Mouse (Mus musculus): Measurements from ENCODE around the gene Tmem144.

DNA sequence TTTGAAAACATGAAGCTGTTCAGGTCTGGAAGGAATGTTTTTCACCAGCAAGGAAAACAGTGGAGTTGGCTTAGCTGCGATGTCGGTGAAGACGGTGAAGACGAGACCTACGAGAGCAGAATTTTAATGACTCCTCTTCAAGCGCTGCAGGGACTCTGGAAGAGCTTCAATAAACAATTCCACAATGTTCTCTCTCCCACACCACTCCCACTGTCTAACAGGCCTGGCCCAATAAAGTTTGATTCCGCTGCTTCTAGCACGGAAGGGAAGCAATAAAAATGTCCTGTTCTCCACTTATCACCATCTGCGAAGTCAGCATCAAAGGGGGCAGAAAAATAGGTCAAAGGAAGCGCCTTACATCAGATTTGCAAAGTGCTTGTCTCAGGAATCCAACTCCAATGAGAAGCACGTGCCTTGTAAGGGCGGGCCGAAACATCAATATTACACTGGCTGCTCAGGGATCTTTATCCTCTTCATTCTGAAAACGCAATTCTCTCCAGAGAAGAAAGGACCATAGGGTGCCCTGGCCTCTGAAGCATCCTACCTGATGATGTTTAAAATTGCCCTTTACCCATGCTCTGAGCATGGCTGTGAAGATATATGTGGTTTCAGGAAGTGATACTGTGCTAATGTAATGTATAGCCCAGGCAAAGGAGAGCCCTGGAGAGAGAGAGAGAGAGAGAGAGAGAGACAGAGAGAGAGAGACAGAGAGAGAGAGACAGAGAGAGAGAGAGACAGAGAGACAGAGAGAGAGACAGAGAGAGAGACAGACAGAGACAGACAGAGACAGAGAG, 34.2 kb downstream of the Tmem144 start:
- TF ChIP-seq CTCF (IDR thresholded peaks at IDR 0.05; ENCODE audit: borderline replicate concordance, insufficient read depth, low read depth, low read length) (no peak), POLR2A (IDR thresholded peaks at IDR 0.05; ENCODE audit: borderline replicate concordance, insufficient read depth, low read length) (no peak)

Data from cerebellum, adult 2 months (tissue).